Mouse (Mus musculus) CD4-positive, CD25-positive, alpha-beta regulatory T cell, adult 4 months (primary cell): Measurements from ENCODE around the gene Lrrc1. TPM values are rescaled to one million over a fixed set of nuclear protein-coding genes. Genes with fewer than 3 reads are reported as not detected.
A peak's percentile ranks its signal among the peaks of the same experiment; 100 is the strongest.

Experiments used
- ATAC-seq: one replicate; pipeline ENCODE4 v1.8.0; 2017
- polyA plus RNA-seq, 2 experiments: library from polyadenylated mRNA; unstranded; fragments of 100-300 nt; shearing (Covaris generic); gene quantifications; one replicate each; pipeline ENCODE4 v1.2.1; 2017

Gene Lrrc1
- polyA plus RNA-seq, 2 experiments from 2014 or later = 3.2 to 4.3 TPM

DNA sequence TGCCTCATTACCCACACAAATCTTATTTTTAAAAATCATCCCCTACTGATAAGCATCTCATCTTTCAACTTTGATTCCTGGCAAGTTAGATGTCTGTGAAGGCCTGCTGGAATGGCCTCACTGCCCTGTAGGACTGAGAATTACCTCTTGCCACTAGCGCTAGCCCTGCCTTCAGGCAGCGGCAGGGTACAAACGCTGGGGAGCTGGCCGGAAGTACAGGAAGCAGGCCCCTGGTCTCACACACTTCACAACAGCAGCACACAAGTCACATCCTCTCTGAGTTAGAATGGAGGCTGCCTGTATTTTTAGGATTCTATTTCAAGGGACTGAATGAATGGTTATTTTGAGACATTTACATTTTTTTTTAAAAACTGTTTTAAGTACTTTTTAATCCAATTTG lies 81.5 kb downstream of the Lrrc1 start:
- ATAC-seq = peak; percentile 63

DNA sequence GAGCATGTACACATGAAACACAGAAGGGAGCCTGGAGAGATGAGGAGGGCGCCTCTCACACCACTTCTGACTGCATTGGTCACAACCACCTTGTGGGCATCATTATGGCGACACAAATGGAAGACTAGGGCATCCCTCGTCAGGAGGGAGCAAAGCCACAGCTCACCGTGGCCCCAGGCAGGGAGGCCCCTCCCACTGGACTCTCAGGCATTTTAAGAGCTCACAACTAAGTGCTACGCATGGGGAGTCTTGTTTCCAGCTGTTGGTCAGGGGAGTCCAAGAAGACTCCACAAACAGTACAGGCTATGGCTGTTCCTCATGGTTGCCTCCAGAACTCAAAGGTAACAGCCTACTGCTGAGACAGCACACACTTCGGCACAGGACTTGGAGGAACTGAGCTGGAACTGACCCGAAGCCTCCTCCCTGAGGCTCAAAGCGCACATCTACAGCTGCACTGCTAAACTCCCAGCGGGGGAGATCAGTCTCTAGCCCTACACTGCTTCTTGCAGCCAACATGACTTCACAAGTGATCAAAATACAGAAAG lies 83.2 kb downstream of the Lrrc1 start:
- ATAC-seq = no peak

DNA sequence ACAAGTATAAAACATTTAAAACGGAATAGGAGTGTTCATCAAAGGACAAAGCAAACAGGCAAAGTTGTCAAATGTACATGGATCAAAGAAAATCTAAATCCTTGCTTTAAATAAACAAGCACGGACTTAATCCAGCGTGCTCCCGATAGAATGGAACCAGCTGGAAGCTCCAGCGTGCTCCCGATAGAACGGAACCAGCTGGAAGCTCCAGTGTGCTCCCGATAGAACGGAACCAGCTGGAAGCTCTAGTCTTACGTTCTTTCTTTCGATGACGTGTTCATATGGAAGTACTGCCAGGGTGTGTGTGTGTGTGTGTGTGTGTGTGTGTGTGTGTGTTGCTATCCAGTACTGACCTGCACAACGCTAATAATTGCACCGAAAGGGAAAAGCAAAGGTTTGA lies 84.3 kb downstream of the Lrrc1 start:
- no peak for ATAC-seq

DNA sequence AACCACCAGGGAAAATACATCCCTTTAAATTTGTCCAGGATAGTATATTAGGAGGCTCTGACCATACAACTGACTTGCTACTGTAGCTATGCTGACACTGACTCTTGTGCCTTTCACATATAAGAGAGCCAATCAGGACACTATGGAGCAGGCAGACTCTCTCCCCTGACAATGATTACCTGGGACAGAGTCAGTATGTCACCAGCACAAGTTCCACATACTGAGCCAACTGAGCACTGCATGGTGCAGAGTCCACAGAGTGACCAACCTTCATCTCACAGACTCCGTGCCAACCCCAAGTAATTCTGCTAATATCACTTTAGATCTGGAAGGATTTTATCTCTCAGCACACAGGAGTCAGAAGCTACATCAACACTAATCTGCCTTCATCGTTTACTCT lies 85.3 kb downstream of the Lrrc1 start:
- no peak for ATAC-seq

DNA sequence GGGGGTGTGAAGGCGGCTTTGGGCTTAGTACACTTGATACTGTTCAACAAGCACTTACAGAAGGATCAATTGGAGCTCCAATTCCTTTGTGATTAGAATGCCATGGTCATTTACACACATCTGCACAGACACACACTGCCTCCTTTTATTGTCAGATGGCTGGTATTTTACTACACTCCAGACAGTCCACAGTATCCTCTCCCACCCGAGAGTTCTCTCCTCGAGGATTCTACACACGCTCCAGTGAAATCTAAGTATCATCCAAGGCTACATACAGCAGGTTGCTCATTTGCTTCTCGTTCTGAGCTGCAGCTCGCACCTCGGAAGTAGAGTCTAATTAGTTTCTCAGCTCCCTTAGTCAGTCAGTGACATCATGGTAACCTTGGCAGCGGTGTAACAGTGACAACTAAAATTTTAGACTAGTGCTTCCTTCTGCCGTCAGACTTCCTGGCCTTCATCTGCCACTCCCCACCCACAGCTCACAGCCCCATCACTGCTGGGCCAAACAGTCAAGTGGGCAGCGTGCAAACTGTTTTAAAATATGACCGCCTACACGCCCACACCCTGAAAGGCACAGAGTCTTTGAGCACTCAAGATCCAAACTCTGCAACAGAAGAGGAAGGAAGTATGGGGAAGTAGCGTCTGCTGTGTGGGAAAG lies 88.4 kb downstream of the Lrrc1 start:
- peak; percentile 49 for ATAC-seq

DNA sequence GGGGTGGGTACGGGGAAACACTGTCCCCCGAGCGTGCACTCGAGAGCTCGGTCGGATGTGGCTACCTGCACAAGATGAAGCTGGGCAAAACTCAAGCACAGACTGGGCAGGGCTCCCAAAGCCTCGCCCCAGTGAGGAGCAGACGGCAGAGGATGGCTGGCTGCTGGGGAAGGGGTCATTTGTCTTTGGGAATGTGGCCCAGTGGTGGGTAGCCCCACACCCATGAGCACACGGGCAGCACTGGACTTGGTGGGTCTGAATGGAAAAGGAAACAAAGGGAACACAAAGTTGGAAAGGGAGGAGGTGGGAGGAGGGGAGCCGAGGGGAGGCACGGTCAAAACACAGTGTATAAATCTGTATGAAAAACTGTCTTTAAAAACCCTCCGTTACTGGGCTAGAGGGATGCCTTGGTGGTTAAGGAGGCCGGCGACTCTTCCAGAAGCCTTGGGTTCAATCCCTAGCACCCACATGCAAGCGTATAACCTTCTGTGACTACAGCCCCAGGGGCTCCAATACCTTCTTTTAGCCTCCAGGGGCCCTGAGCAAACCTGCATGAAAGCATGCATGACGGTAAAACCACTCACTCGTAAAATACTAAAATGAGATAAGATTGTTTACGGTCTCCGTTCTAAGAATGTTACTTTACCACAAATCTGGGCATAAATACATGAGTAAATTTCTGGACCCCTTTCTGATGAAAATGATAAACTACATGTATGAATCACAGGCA lies 89.1 kb downstream of the Lrrc1 start:
- no peak for ATAC-seq

DNA sequence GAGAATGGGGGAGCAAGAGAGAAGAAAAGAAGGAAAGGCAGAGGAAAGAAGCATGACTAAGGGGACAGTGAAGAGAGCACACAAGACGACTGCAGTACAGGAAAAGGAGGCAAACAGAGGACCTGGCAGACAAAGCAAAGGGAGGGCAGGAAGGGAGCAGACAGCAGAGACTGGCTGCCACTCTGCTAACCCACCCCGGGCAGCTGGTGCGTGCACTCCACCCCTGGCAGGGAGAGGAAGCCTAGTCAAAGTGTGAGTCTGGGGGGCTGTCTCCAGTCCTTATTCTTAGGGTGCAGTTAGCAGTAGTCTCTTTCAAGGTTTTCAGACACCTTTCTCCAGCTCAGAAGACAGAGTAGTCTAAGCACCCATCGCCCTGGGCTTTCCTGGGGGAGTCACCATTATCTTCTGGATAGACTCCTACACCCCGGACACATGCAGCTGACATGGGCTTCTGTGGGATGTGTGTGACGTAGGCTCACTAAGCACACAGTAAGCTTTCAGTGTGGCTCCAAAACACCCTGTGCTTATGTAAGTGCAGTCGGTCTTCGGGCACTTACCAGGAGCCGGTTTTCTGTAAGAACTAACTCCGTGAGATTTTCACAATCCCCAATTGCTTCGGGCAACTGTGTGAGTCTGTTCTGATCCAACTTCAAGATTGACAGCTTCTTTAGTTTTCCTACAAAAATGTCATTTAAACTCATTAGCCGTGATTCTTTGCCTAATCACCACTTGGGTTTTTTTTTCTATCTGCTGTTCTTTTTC lies 92.4 kb downstream of the Lrrc1 start:
- no peak for ATAC-seq

DNA sequence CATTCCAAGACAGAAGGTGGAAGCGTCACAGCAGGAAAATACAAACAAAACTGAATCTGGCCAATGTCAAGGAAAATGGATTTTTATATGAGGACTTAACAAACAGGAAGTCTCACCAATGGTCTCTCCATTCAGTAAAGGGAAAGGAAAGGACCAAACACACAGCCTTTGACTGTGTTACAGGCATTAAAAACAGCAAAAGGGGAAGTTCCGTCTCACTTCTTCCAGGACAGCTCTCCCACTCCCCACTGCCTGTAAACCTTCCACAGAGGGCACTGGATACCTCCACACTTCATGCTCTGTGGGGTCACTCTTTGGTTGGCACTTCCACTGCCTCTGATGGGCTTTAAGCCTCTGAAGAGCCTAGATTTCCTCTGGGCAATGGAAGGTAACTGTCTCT lies 94.2 kb downstream of the Lrrc1 start:
- ATAC-seq = no peak

DNA sequence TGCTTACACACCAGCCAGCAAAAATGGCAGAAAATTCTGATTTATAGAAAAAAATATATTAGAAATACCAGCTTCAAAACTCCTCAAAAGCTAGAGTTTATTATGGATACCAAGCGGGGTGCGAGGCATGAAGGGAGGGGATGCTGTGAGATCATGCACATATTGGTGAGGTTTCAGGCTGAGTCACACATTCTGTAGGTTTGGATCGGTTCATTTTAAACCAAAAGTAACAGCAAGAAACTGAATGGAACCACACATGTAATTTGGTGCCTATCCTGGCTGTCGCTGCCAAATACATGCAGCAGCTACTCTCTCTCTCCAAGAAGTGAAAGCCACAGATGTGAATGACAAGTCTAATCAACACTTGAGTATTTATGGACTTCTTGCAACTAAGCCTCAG lies 99.8 kb downstream of the Lrrc1 start:
- ATAC-seq = no peak

DNA sequence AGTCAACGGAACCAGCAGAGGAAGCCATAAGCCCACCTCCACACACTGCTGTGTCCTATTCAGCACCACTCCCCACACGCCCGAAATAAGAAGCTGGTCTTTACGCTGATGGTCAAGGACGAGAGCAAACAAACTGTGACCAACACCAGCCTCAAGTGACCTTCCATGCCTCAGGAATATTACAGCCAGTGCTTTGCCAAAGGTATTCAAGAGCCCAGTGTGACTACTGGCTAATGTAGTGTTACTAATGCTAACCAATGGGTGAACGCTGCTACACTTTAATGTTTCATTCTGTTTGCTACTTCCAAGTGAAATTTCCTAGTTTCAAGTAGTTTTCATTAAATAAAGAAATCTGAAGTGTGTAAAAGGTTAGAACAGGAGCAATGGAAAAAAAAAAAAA lies 105.3 kb downstream of the Lrrc1 start:
- ATAC-seq = no peak

DNA sequence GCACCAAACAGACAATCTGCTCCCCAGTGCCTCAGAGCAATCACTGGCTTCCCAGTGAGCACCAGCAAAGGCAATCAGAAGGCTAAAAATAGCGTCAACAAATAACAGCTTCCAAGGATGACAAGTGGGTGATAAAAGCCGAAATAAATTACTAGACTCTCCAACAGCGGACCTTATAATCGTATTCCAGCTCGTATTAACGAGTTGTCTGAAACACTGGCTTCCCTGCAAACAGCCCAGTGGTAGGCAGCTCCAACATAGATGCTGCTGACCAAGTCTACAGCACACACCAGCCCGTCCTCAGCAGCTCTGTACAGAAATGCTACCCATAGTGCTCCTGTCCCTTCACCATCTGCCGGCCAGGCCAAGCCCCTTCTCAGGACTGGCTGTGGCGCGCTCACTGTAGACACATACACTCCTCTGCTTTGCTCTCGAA lies 105.8 kb downstream of the Lrrc1 start:
- no peak for ATAC-seq

DNA sequence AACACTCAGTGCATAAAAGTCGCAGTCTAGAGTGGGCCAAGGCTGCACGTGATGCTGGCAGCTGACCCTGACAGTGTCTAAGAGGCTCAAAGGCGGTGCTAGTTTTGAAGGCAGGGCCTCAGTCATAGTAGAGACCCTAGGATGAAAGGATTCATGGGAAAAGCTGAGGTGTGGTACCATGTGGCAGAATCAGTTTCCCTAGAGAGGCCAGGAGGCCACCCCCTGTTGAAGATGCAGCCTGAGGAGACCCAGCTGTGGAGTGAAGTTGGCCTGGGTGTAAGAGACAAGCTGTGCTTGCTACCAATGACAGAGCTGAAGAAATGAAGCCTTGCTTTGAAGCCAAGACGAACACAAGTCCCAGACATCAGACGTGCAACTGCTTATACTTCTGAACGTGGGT lies 107.5 kb downstream of the Lrrc1 start:
- no peak for ATAC-seq

DNA sequence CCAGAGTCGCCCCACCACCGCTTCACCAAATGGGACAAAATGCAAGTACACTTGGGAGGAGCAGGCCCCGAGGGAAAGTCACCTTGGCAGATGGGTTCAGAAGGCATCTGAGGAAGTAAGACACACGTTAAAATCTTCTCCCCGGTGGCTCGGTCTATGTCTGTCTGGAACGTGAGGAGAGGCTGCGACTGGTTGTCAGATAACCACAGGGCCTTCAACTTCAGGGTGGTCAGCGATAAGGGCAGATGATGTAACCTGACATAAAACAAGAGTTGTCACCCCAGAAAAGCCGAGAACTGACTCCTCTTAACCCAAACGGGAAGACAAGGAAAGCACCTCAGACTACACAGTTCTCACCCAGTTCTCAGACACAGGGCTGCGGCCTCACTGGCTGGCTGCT lies 109.7 kb downstream of the Lrrc1 start:
- no peak for ATAC-seq

DNA sequence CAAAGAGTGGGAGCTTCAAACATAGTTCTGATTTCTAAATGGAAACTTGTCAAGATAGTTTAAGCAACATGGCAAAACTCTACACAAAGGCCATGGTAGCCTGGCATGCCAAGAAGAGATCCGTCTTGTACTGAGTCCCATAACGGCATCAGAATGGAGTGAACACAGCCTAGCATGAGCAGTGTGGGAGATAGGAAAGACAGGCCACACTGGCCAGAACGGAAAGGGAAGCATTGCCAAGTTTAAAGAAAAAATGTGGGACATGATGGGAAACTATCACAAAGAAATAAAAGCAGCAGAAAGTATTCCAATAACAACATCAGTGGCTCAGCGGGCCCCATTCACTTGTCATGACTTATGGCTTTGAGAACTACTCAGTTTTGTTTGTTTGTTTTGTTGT lies 111.2 kb downstream of the Lrrc1 start:
- no peak for ATAC-seq

DNA sequence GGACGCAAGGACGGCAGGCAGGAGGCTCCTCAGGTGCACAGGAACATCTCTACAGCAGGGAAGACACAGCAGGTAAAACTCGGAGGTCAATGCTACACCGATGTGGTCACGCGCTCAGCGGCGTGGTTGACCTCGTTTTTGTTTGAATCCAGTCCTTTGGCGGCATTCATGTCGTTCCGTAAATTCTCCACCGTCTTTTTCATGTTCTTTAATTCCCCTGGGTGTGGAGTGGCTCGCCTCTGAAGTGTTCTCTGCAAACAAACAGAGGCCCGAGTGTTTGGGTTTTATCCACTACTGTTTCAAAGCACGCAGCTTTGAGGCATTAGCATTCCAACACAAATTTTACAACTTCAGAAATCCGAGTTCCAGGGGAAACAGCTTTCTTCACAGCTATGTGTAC lies 112.6 kb downstream of the Lrrc1 start:
- no peak for ATAC-seq

DNA sequence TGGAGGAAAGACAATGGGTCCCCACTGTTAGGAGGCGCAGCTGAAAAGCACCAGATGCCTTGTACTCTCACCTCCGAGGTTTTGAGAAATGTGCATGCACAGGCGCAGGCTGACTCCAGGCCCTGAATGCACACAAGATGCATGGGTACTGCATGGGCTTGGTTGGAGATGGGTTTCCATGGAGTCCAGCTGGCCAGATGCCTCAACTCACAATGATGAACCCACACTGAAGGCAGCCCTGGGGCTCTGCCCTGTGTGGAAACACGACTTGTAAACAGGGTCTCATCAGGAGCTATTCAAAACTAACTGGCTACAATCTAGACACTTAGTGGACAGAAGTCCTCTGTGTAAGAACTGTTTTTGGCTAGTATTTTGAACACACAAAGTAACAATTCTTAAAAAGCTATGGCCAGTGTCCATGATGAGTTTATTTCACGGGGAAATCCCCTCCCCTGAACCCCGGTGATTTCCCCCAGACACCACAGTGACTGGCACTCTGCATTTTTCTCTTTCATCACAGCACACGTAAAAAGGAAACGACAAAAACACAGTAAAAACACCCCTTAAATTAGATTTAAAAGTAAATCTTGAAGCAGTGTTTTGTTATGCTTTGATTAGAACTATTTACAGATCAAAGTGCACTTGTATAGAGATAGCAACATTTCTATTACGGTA lies 114.1 kb downstream of the Lrrc1 start:
- ATAC-seq = peak; percentile 74

DNA sequence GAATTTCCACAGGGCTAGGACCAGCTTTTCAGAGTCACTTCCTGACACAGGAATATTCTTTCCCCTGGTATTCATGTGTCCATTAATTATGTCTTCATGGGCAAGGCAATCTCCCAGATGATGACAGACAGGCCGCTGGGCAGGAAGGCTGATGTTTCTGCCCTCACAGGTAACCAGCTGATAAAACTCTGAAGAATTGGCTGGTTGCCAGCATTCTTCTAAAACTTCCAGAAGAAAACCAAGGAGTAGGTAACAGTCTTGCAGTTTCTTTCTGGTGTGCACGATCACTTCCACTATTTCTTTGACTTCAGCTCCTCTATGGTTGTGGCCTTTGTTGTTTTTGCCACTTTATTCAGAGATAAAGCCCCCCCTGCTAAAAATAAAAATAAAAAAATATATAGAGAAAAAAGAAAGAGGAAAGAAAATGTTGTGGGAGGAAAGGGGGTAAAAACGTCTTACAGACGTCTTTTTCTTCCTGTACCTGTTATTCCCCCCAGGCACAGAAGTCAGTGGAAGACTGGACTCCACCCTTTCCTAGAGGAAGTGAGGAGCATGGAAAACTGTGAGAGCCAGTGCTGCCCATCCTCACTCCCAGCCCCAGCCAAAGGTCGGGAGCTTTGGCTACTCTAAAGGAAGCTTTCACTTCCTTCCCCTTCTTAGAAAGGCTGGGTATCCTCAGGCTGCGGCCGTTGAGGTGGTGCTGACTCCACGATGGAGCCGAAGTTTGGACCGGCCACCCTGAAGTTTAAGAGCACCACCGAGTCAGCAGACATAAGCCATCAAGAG lies 115.2 kb downstream of the Lrrc1 start:
- ATAC-seq = no peak

DNA sequence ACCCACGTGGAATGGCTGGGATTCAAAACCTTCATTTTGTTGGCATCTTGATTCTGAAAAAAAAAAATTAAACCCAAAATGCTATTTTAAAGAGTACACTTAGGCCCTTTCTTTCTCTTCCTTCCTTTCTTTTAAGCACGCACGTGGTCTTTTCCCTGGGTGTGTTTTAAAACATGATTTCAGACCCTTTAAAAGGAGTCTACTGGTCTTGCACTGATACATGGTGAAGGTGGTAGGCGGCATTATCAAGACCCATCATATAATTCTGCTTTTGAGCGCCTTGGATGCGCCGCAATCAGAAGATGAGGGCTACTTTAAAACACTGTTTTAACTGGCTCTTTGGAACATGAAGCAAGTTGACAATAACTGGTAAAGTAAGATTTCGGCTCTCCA lies 115.9 kb downstream of the Lrrc1 start:
- no peak for ATAC-seq

DNA sequence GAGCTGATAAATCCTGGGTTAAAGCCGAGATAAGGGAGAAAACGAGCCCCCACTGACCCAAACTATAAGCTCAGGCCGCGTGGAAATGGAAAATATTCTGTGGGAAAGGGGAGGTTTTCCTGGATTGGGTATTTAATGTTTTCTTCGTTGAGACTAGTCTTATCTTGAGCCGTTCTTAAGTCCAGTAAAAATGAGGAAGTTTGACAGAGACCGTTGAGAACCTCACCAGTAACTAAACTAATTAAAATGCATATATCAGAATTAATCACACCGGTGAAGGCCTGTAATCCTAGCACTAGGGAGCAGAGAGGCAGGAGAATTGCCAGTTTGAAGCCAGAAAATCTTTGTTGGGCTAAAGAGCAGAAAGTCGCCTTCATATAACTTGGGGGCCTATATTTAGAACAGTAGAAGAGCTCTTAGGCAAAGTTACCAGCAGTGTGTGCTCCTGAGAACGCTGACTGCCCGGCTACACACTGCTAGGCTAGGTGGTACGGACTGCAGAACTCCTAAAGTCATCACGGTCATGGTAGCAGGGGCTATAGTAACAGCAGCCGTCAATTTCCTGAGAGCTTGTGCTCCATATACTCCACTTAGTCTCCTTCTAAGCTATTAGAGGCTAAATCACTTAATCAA lies 116.4 kb downstream of the Lrrc1 start:
- no peak for ATAC-seq

DNA sequence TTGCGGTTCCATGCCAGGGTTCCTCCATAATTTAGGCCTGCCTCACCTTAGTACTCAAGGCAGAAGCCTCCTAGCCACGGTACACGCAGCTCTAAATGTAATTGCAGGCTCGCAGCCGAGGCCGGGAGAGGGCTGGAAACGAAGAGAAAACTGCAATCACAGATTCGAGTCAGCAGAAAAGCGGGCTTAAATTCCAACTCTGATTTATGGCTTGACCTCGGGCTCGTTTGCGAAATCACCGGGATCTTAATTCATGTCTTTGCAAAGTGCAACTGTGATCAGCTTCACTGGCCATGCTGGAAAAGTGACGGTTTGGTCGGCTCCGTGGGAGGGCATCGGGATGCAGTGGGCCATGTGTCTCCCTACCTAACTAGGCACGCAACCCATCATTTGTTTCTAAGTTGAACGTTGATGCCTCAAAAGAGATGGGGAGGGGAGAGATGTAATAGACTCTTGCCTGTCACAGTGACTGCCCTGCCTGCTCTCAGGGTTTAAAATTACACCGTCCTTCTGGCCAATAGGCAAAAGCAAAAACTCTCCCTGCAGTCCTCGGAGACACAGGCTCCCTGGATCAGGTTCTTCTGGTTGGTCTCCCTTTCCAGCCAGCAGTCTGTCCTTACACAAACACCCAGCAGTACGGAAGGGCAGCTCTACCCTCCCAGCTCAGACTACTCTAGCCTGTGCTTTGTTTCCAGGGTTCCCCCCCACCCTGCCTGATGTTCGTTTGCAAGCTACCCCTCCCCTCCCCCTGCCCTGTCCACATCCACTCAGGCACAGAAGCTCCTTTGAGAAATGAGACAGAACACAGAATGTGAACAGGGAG lies 117.2 kb downstream of the Lrrc1 start:
- ATAC-seq = no peak

DNA sequence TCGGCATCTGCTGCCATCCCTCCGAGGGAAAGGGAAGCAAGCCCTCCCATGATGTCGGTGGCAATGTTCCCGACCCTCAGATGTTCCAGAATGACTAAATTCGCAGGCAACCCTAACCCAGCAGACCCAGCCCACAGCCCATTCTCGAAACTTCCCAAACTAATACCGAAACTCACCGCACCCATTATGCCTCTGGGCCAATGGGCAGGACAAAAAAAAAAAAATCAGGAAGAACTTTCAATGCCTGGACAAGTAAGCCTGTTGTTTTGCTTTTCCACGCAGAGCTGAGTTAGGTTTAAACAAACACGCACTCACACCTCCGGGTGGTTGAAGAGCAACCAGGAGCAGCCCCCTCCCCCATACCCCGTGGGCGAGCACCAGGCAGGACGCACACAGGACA lies 118.6 kb downstream of the Lrrc1 start:
- ATAC-seq = no peak
